Mouse (Mus musculus) erythroblast, embryonic 14.5 days (primary cell): ENCODE measurements around the gene Kctd10. TPM values are rescaled to one million over a fixed set of nuclear protein-coding genes. Genes with fewer than 3 reads are reported as not detected.

ENCODE experiments used
- H3K27me3 ChIP-seq: 2 replicates; pipeline ENCODE4 v1.6.1; 2012; ENCODE audit warnings: inconsistent platforms; ENCODE audit not compliant: control insufficient read depth
- H3K36me3 ChIP-seq: 2 replicates; pipeline ENCODE4 v1.6.1; 2012; ENCODE audit warnings: mild to moderate bottlenecking, inconsistent platforms; ENCODE audit not compliant: control insufficient read depth
- H3K4me1 ChIP-seq: 2 replicates; pipeline ENCODE4 v1.6.1; 2012; ENCODE audit warnings: inconsistent platforms; ENCODE audit not compliant: control insufficient read depth
- H3K4me3 ChIP-seq: replicated peaks from 2 replicates; pipeline ENCODE3; 2012; ENCODE audit warnings: moderate library complexity, mild to moderate bottlenecking, inconsistent platforms
- H3K9me3 ChIP-seq: 2 replicates; pipeline ENCODE4 v1.6.1; 2012; ENCODE audit warnings: low read length, inconsistent platforms, mixed read lengths; ENCODE audit not compliant: control insufficient read depth
- GATA1 ChIP-seq: IDR thresholded peaks from 2 replicates; pipeline ENCODE4 v1.6.1; 2012; ENCODE audit warnings: low read length, inconsistent platforms, mixed read lengths
- TAL1 ChIP-seq: IDR thresholded peaks from 3 replicates; pipeline ENCODE4 v1.6.1; 2012; ENCODE audit warnings: low read length, inconsistent platforms, mixed read lengths
- polyA plus RNA-seq: library from polyadenylated mRNA; stranded (reverse); fragments of >175 nt; gene quantifications from 2 replicates; pipeline ENCODE4 v1.2.3, GENCODE M21; 2012

Gene Kctd10
- polyA plus RNA-seq = 0.64 and 0.90 TPM in 2 replicates

DNA sequence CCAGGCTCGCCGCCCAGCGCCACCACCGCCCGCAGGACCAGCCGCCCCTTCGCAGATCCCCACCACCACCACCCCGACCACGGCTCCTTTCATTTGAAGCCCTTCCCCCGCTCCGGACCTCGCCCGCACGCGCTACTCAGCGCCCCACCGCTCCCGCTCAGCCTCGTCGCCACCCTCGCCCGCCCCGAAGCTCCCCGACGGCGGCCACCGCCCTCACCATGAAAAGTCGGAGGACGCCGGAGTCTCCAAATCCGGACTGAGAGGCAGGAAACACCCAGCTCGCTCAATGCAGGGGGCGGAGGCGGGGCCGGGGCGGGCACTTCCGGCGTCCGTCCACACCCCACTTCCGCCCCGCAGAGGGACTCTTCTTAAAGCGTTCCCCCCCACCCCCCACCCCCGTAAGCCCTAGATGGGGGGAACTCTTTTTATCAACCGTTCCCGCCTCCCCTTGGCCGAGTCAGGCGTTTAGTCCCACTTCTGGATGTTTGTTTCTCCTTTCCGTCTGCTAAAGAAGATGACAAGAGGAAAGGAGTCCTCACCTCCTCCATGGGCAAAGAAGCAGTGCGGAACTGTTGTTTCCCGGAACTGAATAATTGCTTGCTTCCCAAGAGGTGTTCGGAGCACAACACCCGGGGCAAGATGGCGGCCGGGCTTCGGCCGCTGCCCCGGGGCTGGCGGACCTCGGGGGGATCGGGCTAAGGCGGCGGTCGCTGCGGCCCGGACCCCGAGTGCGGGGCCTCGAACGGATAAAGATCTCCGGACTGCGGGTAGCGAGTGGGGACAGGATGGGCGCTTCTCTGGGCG lies at the start of gene Kctd10, which contains the start of gene Ube3b:
Gene Kctd10 (minus strand): TSS at position 300 of the 804 bp plus-strand sequence.
Gene Ube3b (plus strand): TSS at position 399 of the 804 bp plus-strand sequence.
- peak within 1 kb of the TSS; percentile 93 for H3K4me3 ChIP-seq
- peaks cover 60% of the 10 kb centered on the region for H3K4me1 ChIP-seq
- no peaks in the 10 kb centered on the region for H3K27me3 ChIP-seq
- no peak for TF ChIP-seq GATA1
- TF ChIP-seq TAL1 = no peak
- no peaks in the 10 kb centered on the region for H3K9me3 ChIP-seq
- peaks cover 32% of the 10 kb centered on the region for H3K36me3 ChIP-seq

GRCm38 (mm10) chr5:114429781-114430180 lies 49.5 kb upstream of the Kctd10 start:
- Histone ChIP-seq H3K4me3 (no peak overlapping the region), H3K9me3 (no peaks in the 10 kb centered on the region), H3K36me3 (peaks cover 2% of the 10 kb centered on the region; the same call in 1 of the 2 replicates), H3K4me1 (no peaks in the 10 kb centered on the region), H3K27me3 (no peaks in the 10 kb centered on the region)
- TF ChIP-seq GATA1 (no peak), TAL1 (no peak)

DNA sequence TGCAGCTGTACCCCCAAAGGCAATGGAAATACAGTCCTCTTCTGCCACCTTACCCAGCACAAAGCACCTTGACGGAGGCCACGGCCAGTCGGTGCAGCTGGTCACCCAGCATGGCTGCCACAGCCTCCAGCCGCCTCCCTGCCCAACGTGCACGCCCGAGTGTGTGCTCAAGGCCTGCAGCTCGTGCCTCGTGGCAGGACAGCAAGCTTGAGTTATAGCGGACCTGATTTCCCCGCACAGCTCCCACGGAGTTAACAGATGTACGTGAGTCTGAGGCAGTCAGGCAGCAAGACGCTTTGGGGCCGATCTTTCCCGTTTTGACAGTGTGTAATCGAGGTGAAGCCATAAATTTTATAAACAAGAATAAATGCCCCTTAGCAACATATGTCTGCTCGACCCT lies 48.3 kb upstream of the Kctd10 start:
- TF ChIP-seq GATA1 (no peak), TAL1 (no peak)
- Histone ChIP-seq H3K36me3 (no peaks in the 10 kb centered on the region), H3K4me1 (no peaks in the 10 kb centered on the region), H3K9me3 (no peaks in the 10 kb centered on the region), H3K4me3 (no peak overlapping the region), H3K27me3 (no peaks in the 10 kb centered on the region)

DNA sequence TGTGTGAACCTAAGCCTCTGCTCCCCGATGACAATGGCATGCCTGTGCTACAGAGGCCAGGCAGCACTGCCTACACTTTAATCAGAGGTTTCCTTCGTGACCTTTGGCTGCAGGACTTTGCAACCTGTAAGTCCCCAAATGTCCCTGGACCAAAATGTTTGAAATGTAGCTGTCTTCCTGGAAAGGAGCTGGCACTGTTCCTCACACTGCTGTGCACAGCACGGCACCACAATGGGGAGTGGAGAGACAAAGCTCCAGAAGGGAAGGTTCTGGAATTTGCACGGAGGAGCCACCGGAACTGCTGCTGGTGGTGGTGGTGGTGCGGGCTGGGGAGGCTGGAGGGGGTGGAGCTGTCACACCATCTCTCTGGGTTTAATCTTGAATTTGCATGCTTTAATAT lies 46.4 kb upstream of the Kctd10 start:
- H3K9me3 ChIP-seq = no peaks in the 10 kb centered on the region
- no peak for TF ChIP-seq TAL1
- no peaks in the 10 kb centered on the region for H3K4me1 ChIP-seq
- no peaks in the 10 kb centered on the region for H3K27me3 ChIP-seq
- H3K4me3 ChIP-seq = no peak overlapping the region
- H3K36me3 ChIP-seq = no peaks in the 10 kb centered on the region

DNA sequence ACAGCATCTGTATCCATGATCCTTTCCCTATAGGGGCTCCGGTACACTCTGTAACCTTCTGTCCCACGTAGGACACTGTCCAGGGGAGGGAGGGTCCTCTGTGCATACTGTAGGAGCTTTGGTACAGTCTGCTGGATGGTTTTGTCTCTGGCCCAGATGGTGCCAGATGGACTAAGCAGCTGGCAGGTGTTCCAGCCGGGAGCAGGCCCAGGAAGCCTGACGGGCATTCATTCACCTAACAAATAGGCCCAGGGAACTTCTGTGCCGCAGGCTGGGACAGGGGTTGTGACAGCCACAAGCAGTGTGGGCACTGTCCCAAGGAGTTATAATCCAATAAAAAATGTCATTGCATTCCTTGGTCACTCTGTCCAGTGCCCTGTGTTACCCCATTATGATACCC lies 43.7 kb upstream of the Kctd10 start:
- no peak overlapping the region for H3K4me3 ChIP-seq
- H3K9me3 ChIP-seq = no peaks in the 10 kb centered on the region
- H3K27me3 ChIP-seq = no peaks in the 10 kb centered on the region
- H3K36me3 ChIP-seq = peaks cover 26% of the 10 kb centered on the region
- no peaks in the 10 kb centered on the region for H3K4me1 ChIP-seq
- TF ChIP-seq TAL1 = no peak
- TF ChIP-seq GATA1 = no peak

DNA sequence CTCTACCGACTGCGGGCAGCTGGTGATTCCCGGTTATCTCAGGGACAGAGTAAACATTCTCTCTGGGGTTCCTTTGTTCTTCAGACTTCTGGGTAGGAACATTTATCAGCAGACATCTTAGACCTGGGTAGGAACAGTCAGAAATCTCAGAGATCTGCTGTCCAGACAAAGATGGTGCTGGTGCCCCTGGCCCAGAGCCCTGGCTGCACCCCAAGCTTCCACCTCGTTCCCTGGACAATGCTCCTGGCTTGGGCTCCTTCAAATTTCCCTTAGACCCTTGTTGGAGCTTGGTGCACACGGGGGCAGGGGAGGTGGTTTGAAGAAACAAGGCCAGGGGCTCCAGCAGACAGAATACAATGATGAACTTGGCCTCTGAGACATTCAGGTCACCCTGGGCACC lies 42.3 kb upstream of the Kctd10 start:
- Histone ChIP-seq H3K9me3 (no peaks in the 10 kb centered on the region), H3K36me3 (peaks cover 39% of the 10 kb centered on the region), H3K4me1 (no peaks in the 10 kb centered on the region), H3K4me3 (no peak overlapping the region), H3K27me3 (no peaks in the 10 kb centered on the region)
- TF ChIP-seq TAL1 (no peak), GATA1 (no peak)

DNA sequence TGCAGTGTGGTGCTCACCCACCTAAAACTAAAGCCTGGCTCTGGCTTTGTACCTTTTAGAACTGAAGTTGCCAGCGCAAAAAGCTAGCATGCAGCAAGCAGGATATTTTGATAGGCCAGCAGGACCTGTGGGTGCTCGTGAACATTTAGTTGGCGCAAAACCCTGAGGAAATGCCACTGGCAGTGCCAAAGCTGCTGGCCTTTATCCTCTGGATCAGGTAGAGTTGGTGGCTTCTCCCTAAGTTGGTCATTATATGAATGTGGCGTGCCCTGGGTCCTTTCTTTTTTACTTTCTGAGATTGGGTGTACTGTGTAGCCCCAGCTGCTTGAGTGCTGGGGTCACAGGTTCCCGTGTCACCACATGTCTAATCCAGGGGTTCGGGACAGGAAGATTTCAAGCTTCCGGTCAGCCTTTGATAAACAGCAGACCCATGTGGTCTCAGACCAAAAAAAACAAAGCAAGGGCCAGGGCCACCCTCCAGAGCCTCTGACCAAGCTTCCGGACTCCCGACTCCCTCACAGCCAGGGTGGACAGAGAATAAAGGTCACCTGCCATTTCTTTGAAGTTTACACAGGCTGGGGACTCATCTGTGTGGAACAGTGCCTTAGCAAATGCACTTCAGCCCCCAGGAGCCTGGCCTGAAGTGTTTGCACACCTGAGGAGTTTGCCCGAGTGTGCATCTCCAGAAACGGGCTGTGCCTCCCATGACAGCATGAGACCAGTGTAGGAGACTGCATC lies 41.4 kb upstream of the Kctd10 start:
- H3K36me3 ChIP-seq = peaks cover 48% of the 10 kb centered on the region

GRCm38 (mm10) chr5:114418541-114418940 lies 38.2 kb upstream of the Kctd10 start:
- no peaks in the 10 kb centered on the region for H3K9me3 ChIP-seq
- peaks cover 80% of the 10 kb centered on the region for H3K36me3 ChIP-seq
- no peak for TF ChIP-seq TAL1
- no peak for TF ChIP-seq GATA1
- H3K4me3 ChIP-seq = no peak overlapping the region
- no peaks in the 10 kb centered on the region for H3K4me1 ChIP-seq
- no peaks in the 10 kb centered on the region for H3K27me3 ChIP-seq

More for the DNA sequence above, 41.4 kb upstream of the Kctd10 start:
- Histone ChIP-seq H3K4me1 (no peaks in the 10 kb centered on the region), H3K9me3 (no peaks in the 10 kb centered on the region), H3K27me3 (no peaks in the 10 kb centered on the region), H3K4me3 (no peak overlapping the region)
- no peak for TF ChIP-seq GATA1

DNA sequence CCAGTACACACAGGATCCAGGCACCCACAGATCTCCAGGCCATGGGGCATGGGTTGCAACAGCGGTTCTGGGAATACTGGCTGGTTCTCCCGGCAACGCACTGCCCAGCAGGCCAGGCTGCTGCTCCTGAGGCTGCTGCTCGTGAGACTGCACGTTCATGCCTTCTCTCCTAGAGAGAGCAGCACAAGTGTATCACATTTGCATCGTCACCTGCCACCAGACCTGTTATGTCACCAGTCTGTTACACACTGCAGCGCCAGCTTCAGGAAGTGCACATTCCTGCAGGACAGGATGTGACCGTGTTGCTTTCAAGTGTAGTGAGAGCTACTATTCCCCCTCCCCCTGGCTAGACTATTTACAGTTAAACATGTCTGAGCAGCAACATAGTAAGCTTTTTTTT lies 36.5 kb upstream of the Kctd10 start:
- TF ChIP-seq GATA1 = no peak
- TF ChIP-seq TAL1 = no peak
- H3K27me3 ChIP-seq = no peaks in the 10 kb centered on the region
- H3K4me1 ChIP-seq = no peaks in the 10 kb centered on the region
- H3K4me3 ChIP-seq = no peak overlapping the region
- H3K36me3 ChIP-seq = peaks cover 97% of the 10 kb centered on the region
- H3K9me3 ChIP-seq = no peaks in the 10 kb centered on the region
